Mouse (Mus musculus): ENCODE results near the gene Runx1.

- no peak for TF ChIP-seq TCF12 (IDR thresholded peaks at IDR 0.05; ENCODE audit: insufficient read depth, poor library complexity, severe bottlenecking)
- TF ChIP-seq POLR2AphosphoS2 (IDR thresholded peaks at IDR 0.05; ENCODE audit: insufficient read length, low read depth): no peak
- TF ChIP-seq MAX (IDR thresholded peaks at IDR 0.05; ENCODE audit: low read depth): no peak
- no peak for TF ChIP-seq POLR2A (IDR thresholded peaks at IDR 0.05; ENCODE audit: insufficient read length, low read depth)
- TF ChIP-seq E2F4 (IDR thresholded peaks at IDR 0.05; ENCODE audit: insufficient read depth): no peak
- TF ChIP-seq USF1 (IDR thresholded peaks at IDR 0.05; ENCODE audit: low read depth): no peak
- TF ChIP-seq MYOG (IDR thresholded peaks at IDR 0.05; ENCODE audit: control insufficient read depth in 1 of 3, insufficient read depth in 1 of 3, insufficient read length in 2 of 3, low read depth in 2 of 3): no peak
These were observed 120.1 kb downstream of the Runx1 start for GRCm38 (mm10) chr16:92705564-92706458.

All from myocyte (in vitro differentiated cells).